Mouse (Mus musculus): ENCODE results near the gene Slc28a1.

GRCm38 (mm10) chr7:81133416-81133815 lies 18.8 kb downstream of the Slc28a1 start:
- TF ChIP-seq POLR2A (IDR thresholded peaks at IDR 0.05; ENCODE audit: borderline replicate concordance, extremely low read depth, low read depth, low read length) (no peak), CTCF (IDR thresholded peaks at IDR 0.05; ENCODE audit: insufficient read depth, low read length) (no peak)
